ENCODE assay signal across 14 mouse cellular contexts in genomic region chr3:101666583-101666982, GRCm38 (mm10).
A peak's percentile ranks its signal among the peaks of the same experiment; 100 is the strongest.
DNase-seq lines count a peak whose midpoint lies in the region; ATAC-seq lines count a peak whose summit lies in the region.
"Had no signal": no experiment of that assay in that cellular context is flagged by ENCODE, and none has a peak within 500 bp of the region (broad histone marks: within the 10 kb centered on the region; RNA-seq: fewer than 3 reads in every experiment).

No protein-coding gene starts in this region.

- no peak overlapping the region for H3K4me3 ChIP-seq in intestine, embryonic 15.5 days (replicated peaks)
- H3K4me3 ChIP-seq in liver, embryonic 12.5 days = no peak overlapping the region
- H3K4me3 ChIP-seq: midbrain, embryonic 15.5 days had no signal

- H3K36me3 ChIP-seq in intestine, embryonic 15.5 days = no peaks in the 10 kb centered on the region
- no peaks in the 10 kb centered on the region for H3K36me3 ChIP-seq in liver, embryonic 12.5 days
- H3K36me3 ChIP-seq: midbrain, embryonic 15.5 days had no signal

- peaks cover 16% of the 10 kb centered on the region for H3K4me1 ChIP-seq in intestine, embryonic 15.5 days (replicated peaks)
- H3K4me1 ChIP-seq in liver, embryonic 12.5 days = no peaks in the 10 kb centered on the region

- peak overlapping the region; percentile 45; the same call in 1 of the 2 replicates for H3K4me2 ChIP-seq in intestine, embryonic 15.5 days (replicated peaks)
- H3K4me2 ChIP-seq in liver, embryonic 12.5 days = no peak overlapping the region
- H3K4me2 ChIP-seq: heart, embryonic 11.5 days; midbrain, embryonic 15.5 days had no signal

- no peaks in the 10 kb centered on the region for H3K27me3 ChIP-seq in intestine, embryonic 15.5 days (replicated peaks)
- no peaks in the 10 kb centered on the region for H3K27me3 ChIP-seq in liver, embryonic 12.5 days (replicated peaks)
- H3K27me3 ChIP-seq: midbrain, embryonic 15.5 days had no signal

- H3K27ac ChIP-seq in intestine, embryonic 15.5 days = peak overlapping the region; percentile 92
- no peak overlapping the region for H3K27ac ChIP-seq in liver, embryonic 12.5 days

- peak; percentile 39 to 65 for DNase-seq in lung, adult 18-20 months
- DNase-seq in lung, postnatal 4 days = no peak
- DNase-seq in lung, postnatal 10 days = peak; percentile 9
- DNase-seq in layer of hippocampus, adult 9-10 months (ENCODE audit: low spot score) = no peak
- DNase-seq: adrenal gland, postnatal 14 days; cerebellum, adult 9-11 months; gastrocnemius, postnatal 14 days; liver had no signal

- ATAC-seq in intestine, embryonic 15.5 days = no peak
- no peak for ATAC-seq in granulocyte monocyte progenitor cell, adult 5-6 weeks (replicated peaks; ENCODE audit: poor library complexity, severe bottlenecking)
- ATAC-seq in liver, embryonic 12.5 days = no peak
- ATAC-seq: CD4-positive, CD25-positive, alpha-beta regulatory T cell, adult 4 months had no signal

- H3K9ac ChIP-seq in intestine, embryonic 15.5 days = no peak overlapping the region
- no peak overlapping the region for H3K9ac ChIP-seq in liver, embryonic 12.5 days
- H3K9ac ChIP-seq: midbrain, embryonic 15.5 days had no signal

- WGBS in intestine, embryonic 15.5 days = 78% methylated on average over 8 of the region's 8 CpGs
- WGBS in liver, embryonic 12.5 days (ENCODE audit: insufficient replicate concordance) = 68% methylated on average over 8 of the region's 8 CpGs

- H3K9me3 ChIP-seq in intestine, embryonic 15.5 days = no peaks in the 10 kb centered on the region
- H3K9me3 ChIP-seq in liver, embryonic 12.5 days (replicated peaks) = no peaks in the 10 kb centered on the region
- H3K9me3 ChIP-seq: midbrain, embryonic 15.5 days had no signal

Comparison
In these comparisons a context has a peak if more than half of its experiments do, and no peak if none do; other contexts are left out.
1. DNase-seq: peak in lung, adult 18-20 months (2 of 2) and lung, postnatal 10 days (single experiment); none in lung, postnatal 4 days (0 of 2) and layer of hippocampus, adult 9-10 months (single experiment).